ENCODE assay signal across 8 mouse cellular contexts in genomic region chr2:77065294-77065693, GRCm38 (mm10).
DNase-seq lines count a peak whose midpoint lies in the region; ATAC-seq and TF ChIP-seq lines count a peak whose summit lies in the region.
"Had no signal": no experiment of that assay in that cellular context is flagged by ENCODE, and none has a peak within 500 bp of the region (broad histone marks: within the 10 kb centered on the region; RNA-seq: fewer than 3 reads in every experiment).

No protein-coding gene starts in this region.

- H3K4me3 ChIP-seq in lung, embryonic 14.5 days (ENCODE audit: low read depth, low read length) = no peak overlapping the region
- H3K4me3 ChIP-seq in forebrain, embryonic 14.5 days (ENCODE audit: low read depth, low read length) = no peak overlapping the region
- no peak overlapping the region for H3K4me3 ChIP-seq in layer of hippocampus, adult 2 months
- H3K4me3 ChIP-seq in neural tube, embryonic 14.5 days (ENCODE audit: low read depth, low read length) = no peak overlapping the region

- peak; percentile 30 for DNase-seq in lung, embryonic 14.5 days
- DNase-seq in lung, postnatal 25 days (ENCODE audit: low spot score) = no peak
- peak; percentile 94 for DNase-seq in forebrain, embryonic 14.5 days (ENCODE audit: low spot score)
- peak; percentile 63 to 78 for DNase-seq in layer of hippocampus, adult 2 months (ENCODE audit: low spot score in 2 of 2)
- no peak for DNase-seq in urinary bladder, postnatal 10 days (ENCODE audit: low spot score)
- DNase-seq: cerebellum, postnatal 25 days had no signal

- no peak for ATAC-seq in lung, embryonic 14.5 days (ENCODE audit: insufficient read depth)
- ATAC-seq in forebrain, embryonic 14.5 days = peak; percentile 94
- peak; percentile 55; the same call in 1 of the 2 replicates for ATAC-seq in neural tube, embryonic 14.5 days (ENCODE audit: low read depth)
- ATAC-seq in monocyte, adult 5-6 weeks (replicated peaks; ENCODE audit: insufficient number of reproducible peaks, low FRiP score, low TSS enrichment, poor library complexity, severe bottlenecking) = no peak

- no peak for TF ChIP-seq CTCF in lung, embryonic 14.5 days (IDR thresholded peaks at IDR 0.05; ENCODE audit: low read depth)
- no peak for TF ChIP-seq CTCF in layer of hippocampus, adult 2 months (conservative IDR thresholded peaks at IDR 0.05)

- no peaks in the 10 kb centered on the region for H3K4me1 ChIP-seq in lung, embryonic 14.5 days (ENCODE audit: insufficient read depth)
- peaks cover 6% of the 10 kb centered on the region; the same call in 1 of the 2 replicates for H3K4me1 ChIP-seq in forebrain, embryonic 14.5 days (ENCODE audit: control insufficient read depth, insufficient read depth, low read length)
- no peaks in the 10 kb centered on the region for H3K4me1 ChIP-seq in neural tube, embryonic 14.5 days (ENCODE audit: control insufficient read depth, insufficient read depth, low read length)

- H3K9me3 ChIP-seq in lung, embryonic 14.5 days (ENCODE audit: low read depth, low read length) = no peaks in the 10 kb centered on the region
- H3K9me3 ChIP-seq in forebrain, embryonic 14.5 days (replicated peaks; ENCODE audit: control insufficient read depth, low read length) = no peaks in the 10 kb centered on the region
- H3K9me3 ChIP-seq in neural tube, embryonic 14.5 days (ENCODE audit: control insufficient read depth, low read length) = no peaks in the 10 kb centered on the region

- H3K36me3 ChIP-seq in lung, embryonic 14.5 days (ENCODE audit: insufficient read depth) = no peaks in the 10 kb centered on the region
- H3K36me3 ChIP-seq in forebrain, embryonic 14.5 days (ENCODE audit: control insufficient read depth, insufficient read depth, low read length) = no peaks in the 10 kb centered on the region
- H3K36me3 ChIP-seq in neural tube, embryonic 14.5 days (ENCODE audit: control insufficient read depth, insufficient read depth, low read length) = no peaks in the 10 kb centered on the region

- no peak overlapping the region for H3K4me2 ChIP-seq in lung, embryonic 14.5 days
- no peak overlapping the region for H3K4me2 ChIP-seq in forebrain, embryonic 14.5 days (ENCODE audit: low read length)
- H3K4me2 ChIP-seq in neural tube, embryonic 14.5 days (ENCODE audit: low read depth, low read length) = no peak overlapping the region

- H3K9ac ChIP-seq in lung, embryonic 14.5 days = no peak overlapping the region
- no peak overlapping the region for H3K9ac ChIP-seq in forebrain, embryonic 14.5 days (ENCODE audit: low read length)
- no peak overlapping the region for H3K9ac ChIP-seq in neural tube, embryonic 14.5 days (replicated peaks; ENCODE audit: low read depth, low read length)

- H3K27me3 ChIP-seq in lung, embryonic 14.5 days (ENCODE audit: insufficient read depth, low read length) = no peaks in the 10 kb centered on the region
- H3K27me3 ChIP-seq in forebrain, embryonic 14.5 days (replicated peaks; ENCODE audit: control insufficient read depth, insufficient read depth, low read length) = no peaks in the 10 kb centered on the region
- H3K27me3 ChIP-seq in neural tube, embryonic 14.5 days (ENCODE audit: control insufficient read depth, insufficient read depth, low read length) = no peaks in the 10 kb centered on the region

- 30% methylated on average over 6 of the region's 6 CpGs for WGBS in lung, embryonic 14.5 days
- 31% methylated on average over 6 of the region's 6 CpGs for WGBS in forebrain, embryonic 14.5 days
- 28% methylated on average over 6 of the region's 6 CpGs for WGBS in neural tube, embryonic 14.5 days

- no peak overlapping the region for H3K27ac ChIP-seq in lung, embryonic 14.5 days (ENCODE audit: low read depth)
- 0 out of 2 replicates have a peak overlapping the region, but pooled peaks have one; percentile 72 for H3K27ac ChIP-seq in forebrain, embryonic 14.5 days (ENCODE audit: low read depth, low read length)
- H3K27ac ChIP-seq in layer of hippocampus, adult 2 months = no peak overlapping the region
- no peak overlapping the region for H3K27ac ChIP-seq in neural tube, embryonic 14.5 days (ENCODE audit: low read depth, low read length)

Comparison
In these comparisons a context has a peak if more than half of its experiments do, and no peak if none do; other contexts are left out.
1. DNase-seq: peak in lung, embryonic 14.5 days (single experiment), forebrain, embryonic 14.5 days (single experiment) and layer of hippocampus, adult 2 months (2 of 2); none in lung, postnatal 25 days (single experiment) and urinary bladder, postnatal 10 days (single experiment).
2. ATAC-seq: peak in forebrain, embryonic 14.5 days (single experiment) and neural tube, embryonic 14.5 days (single experiment); none in lung, embryonic 14.5 days (single experiment) and monocyte, adult 5-6 weeks (single experiment).